Mouse (Mus musculus): Measurements from ENCODE around the gene Npb. TPM values are rescaled to one million over a fixed set of nuclear protein-coding genes. Genes with fewer than 3 reads are reported as not detected.

The Npb gene
- 0.43 and 1.1 TPM in 2 replicates for polyA plus RNA-seq (2015; fragmentation: Nextera tagmentation; extraction: Ambion mirVana)

GRCm38 (mm10) chr11:120608241-120609034 lies at the start of gene Npb:
Npb (plus strand) TSS chr11:120608477.

GRCm38 (mm10) chr11:120572752-120573584 lies 35.3 kb upstream of the Npb start, which contains the start of gene P4hb:
P4hb (minus strand) TSS chr11:120573253.

GRCm38 (mm10) chr11:120581490-120582267 lies 26.6 kb upstream of the Npb start, which contains the start of gene Arhgdia:
Arhgdia (minus strand) TSS chr11:120581624.

GRCm38 (mm10) chr11:120598283-120598989 lies 9.8 kb upstream of the Npb start, which contains the start of the genes Alyref and Anapc11:
Alyref (minus strand) TSS chr11:120598365.
Anapc11 (plus strand) TSS chr11:120598421.

GRCm38 (mm10) chr11:120617519-120618112 lies 9.3 kb downstream of the Npb start, which contains the start of gene Pcyt2:
Pcyt2 (minus strand) TSS chr11:120617936.

GRCm38 (mm10) chr11:120625152-120625775 lies 17.0 kb downstream of the Npb start, which contains the start of gene Sirt7:
Sirt7 (minus strand) TSS chr11:120625240.

GRCm38 (mm10) chr11:120633520-120634343 lies 25.5 kb downstream of the Npb start, which contains the start of gene Mafg:
Mafg (minus strand) TSS chr11:120633600.

GRCm38 (mm10) chr11:120643601-120643987 lies 35.3 kb downstream of the Npb start, which contains the start of gene Pycr1:
Pycr1 (minus strand) TSS chr11:120643769.

GRCm38 (mm10) chr11:120648001-120648476 lies 39.8 kb downstream of the Npb start, which contains the start of gene Myadml2:
Myadml2 (minus strand) TSS chr11:120648158.

Small RNA genes lying within 50 kb of the gene (microRNA-seq; reads per million reads assigned to microRNA genes)
- not detected for gene Mir6936

Other genes starting within 250 kb of the Npb start
- 0.40 and 0.50 TPM in 2 replicates for gene Fscn2, start 246.9 kb upstream of the Npb start, polyA plus RNA-seq (2015; fragmentation: Nextera tagmentation; extraction: Ambion mirVana)
- 14.0 and 14.3 TPM in 2 replicates for gene Faap100, start 229.7 kb upstream of the Npb start, polyA plus RNA-seq (2015; fragmentation: Nextera tagmentation; extraction: Ambion mirVana)
- 16.9 and 18.8 TPM in 2 replicates for gene Nploc4, start 170.8 kb upstream of the Npb start, polyA plus RNA-seq (2015; fragmentation: Nextera tagmentation; extraction: Ambion mirVana)
- not detected in 2 replicates for gene Tspan10, start 165.8 kb upstream of the Npb start, polyA plus RNA-seq (2015; fragmentation: Nextera tagmentation; extraction: Ambion mirVana)
- gene Pde6g, start 155.0 kb upstream of the Npb start, polyA plus RNA-seq (2015; fragmentation: Nextera tagmentation; extraction: Ambion mirVana) = not detected in 2 replicates
- 17.1 and 17.8 TPM in 2 replicates for gene Oxld1, start 150.4 kb upstream of the Npb start, polyA plus RNA-seq (2015; fragmentation: Nextera tagmentation; extraction: Ambion mirVana)
- 13.1 and 15.9 TPM in 2 replicates for gene Ccdc137, start 150.4 kb upstream of the Npb start, polyA plus RNA-seq (2015; fragmentation: Nextera tagmentation; extraction: Ambion mirVana)
- 29.6 and 31.2 TPM in 2 replicates for gene Arl16, start 140.9 kb upstream of the Npb start, polyA plus RNA-seq (2015; fragmentation: Nextera tagmentation; extraction: Ambion mirVana)
- 91.2 and 100 TPM in 2 replicates for gene Mrpl12, start 123.9 kb upstream of the Npb start, polyA plus RNA-seq (2015; fragmentation: Nextera tagmentation; extraction: Ambion mirVana)
- gene Slc25a10, start 116.6 kb upstream of the Npb start, polyA plus RNA-seq (2015; fragmentation: Nextera tagmentation; extraction: Ambion mirVana) = 34.6 and 38.5 TPM in 2 replicates
- gene Gcgr, start 77.8 kb upstream of the Npb start, polyA plus RNA-seq (2015; fragmentation: Nextera tagmentation; extraction: Ambion mirVana) = 0.93 and 0.97 TPM in 2 replicates
- gene Mcrip1, start 58.8 kb upstream of the Npb start, polyA plus RNA-seq (2015; fragmentation: Nextera tagmentation; extraction: Ambion mirVana) = 157 and 172 TPM in 2 replicates
- gene Ppp1r27, start 57.3 kb upstream of the Npb start, polyA plus RNA-seq (2015; fragmentation: Nextera tagmentation; extraction: Ambion mirVana) = not detected in 2 replicates
- gene P4hb, start 35.2 kb upstream of the Npb start, polyA plus RNA-seq (2015; fragmentation: Nextera tagmentation; extraction: Ambion mirVana) = 515 and 546 TPM in 2 replicates
- 458 and 475 TPM in 2 replicates for gene Arhgdia, start 26.9 kb upstream of the Npb start, polyA plus RNA-seq (2015; fragmentation: Nextera tagmentation; extraction: Ambion mirVana)
- 162 and 194 TPM in 2 replicates for gene Alyref, start 10.1 kb upstream of the Npb start, polyA plus RNA-seq (2015; fragmentation: Nextera tagmentation; extraction: Ambion mirVana)
- 165 and 166 TPM in 2 replicates for gene Anapc11, start 10.1 kb upstream of the Npb start, polyA plus RNA-seq (2015; fragmentation: Nextera tagmentation; extraction: Ambion mirVana)
- gene Pcyt2, start 9.5 kb downstream of the Npb start, polyA plus RNA-seq (2015; fragmentation: Nextera tagmentation; extraction: Ambion mirVana) = 72.3 and 111 TPM in 2 replicates
- gene Sirt7, start 16.8 kb downstream of the Npb start, polyA plus RNA-seq (2015; fragmentation: Nextera tagmentation; extraction: Ambion mirVana) = 24.9 and 25.5 TPM in 2 replicates
- 19.3 and 22.6 TPM in 2 replicates for gene Mafg, start 25.1 kb downstream of the Npb start, polyA plus RNA-seq (2015; fragmentation: Nextera tagmentation; extraction: Ambion mirVana)
- gene Pycr1, start 35.3 kb downstream of the Npb start, polyA plus RNA-seq (2015; fragmentation: Nextera tagmentation; extraction: Ambion mirVana) = 22.5 and 33.3 TPM in 2 replicates
- 0.28 TPM in 1 of 2 replicates, not detected in the other for gene Myadml2, start 39.7 kb downstream of the Npb start, polyA plus RNA-seq (2015; fragmentation: Nextera tagmentation; extraction: Ambion mirVana)
- 2.6 and 4.4 TPM in 2 replicates for gene Notum, start 52.7 kb downstream of the Npb start, polyA plus RNA-seq (2015; fragmentation: Nextera tagmentation; extraction: Ambion mirVana)
- gene Aspscr1, start 64.5 kb downstream of the Npb start, polyA plus RNA-seq (2015; fragmentation: Nextera tagmentation; extraction: Ambion mirVana) = 72.0 and 79.9 TPM in 2 replicates
- 94.9 and 105 TPM in 2 replicates for gene Cenpx, start 105.3 kb downstream of the Npb start, polyA plus RNA-seq (2015; fragmentation: Nextera tagmentation; extraction: Ambion mirVana)
- 21.2 and 22.0 TPM in 2 replicates for gene Lrrc45, start 105.4 kb downstream of the Npb start, polyA plus RNA-seq (2015; fragmentation: Nextera tagmentation; extraction: Ambion mirVana)
- gene Rac3, start 113.0 kb downstream of the Npb start, polyA plus RNA-seq (2015; fragmentation: Nextera tagmentation; extraction: Ambion mirVana) = 10.7 and 14.6 TPM in 2 replicates
- gene Dcxr, start 118.8 kb downstream of the Npb start, polyA plus RNA-seq (2015; fragmentation: Nextera tagmentation; extraction: Ambion mirVana) = 31.5 and 35.7 TPM in 2 replicates
- 81.7 and 93.4 TPM in 2 replicates for gene Cbr2, start 123.6 kb downstream of the Npb start, polyA plus RNA-seq (2015; fragmentation: Nextera tagmentation; extraction: Ambion mirVana)
- 1.5 and 2.2 TPM in 2 replicates for gene Hmga1b, start 154.3 kb downstream of the Npb start, polyA plus RNA-seq (2015; fragmentation: Nextera tagmentation; extraction: Ambion mirVana)
- 19.7 and 20.3 TPM in 2 replicates for gene Rfng, start 175.7 kb downstream of the Npb start, polyA plus RNA-seq (2015; fragmentation: Nextera tagmentation; extraction: Ambion mirVana)
- 118 and 123 TPM in 2 replicates for gene Gps1, start 175.8 kb downstream of the Npb start, polyA plus RNA-seq (2015; fragmentation: Nextera tagmentation; extraction: Ambion mirVana)
- 38.1 and 41.2 TPM in 2 replicates for gene Dus1l, start 187.9 kb downstream of the Npb start, polyA plus RNA-seq (2015; fragmentation: Nextera tagmentation; extraction: Ambion mirVana)
- 17.8 and 30.1 TPM in 2 replicates for gene Fasn, start 216.1 kb downstream of the Npb start, polyA plus RNA-seq (2015; fragmentation: Nextera tagmentation; extraction: Ambion mirVana)

Data from urinary bladder, postnatal 0 days (tissue).